Mouse (Mus musculus) gastrocnemius, postnatal 36 days (tissue): ENCODE data around the gene Vapa. TPM values are rescaled to one million over a fixed set of nuclear protein-coding genes. Genes with fewer than 3 reads are reported as not detected.
"Not testable (repeated sequence)": the region's sequence is repeated elsewhere in the genome, so short reads cannot be mapped to it uniquely, and the experiment has no call there.

Experiments
- DNase-seq, 2 experiments: peaks; one replicate each; pipeline ENCODE4 v3.0.0; 2022
- intact Hi-C: fragments of 180-260 bp; cut with DNase I; formaldehyde crosslinking; loops from one replicate; pipeline ENCODE4 v1.15.1; 2025
- total RNA-seq, 2 experiments: library from RNA; stranded (reverse); gene quantifications; 2 replicates each; pipeline ENCODE4 v1.2.3; 2021

The Vapa gene
- total RNA-seq, 2 experiments from 2014 or later: 125 to 128 TPM

- intact Hi-C loops: no loop called here
Observed at GRCm38 (mm10) chr17:65579766-65580165, 33.6 kb downstream of the Vapa start.

DNA sequence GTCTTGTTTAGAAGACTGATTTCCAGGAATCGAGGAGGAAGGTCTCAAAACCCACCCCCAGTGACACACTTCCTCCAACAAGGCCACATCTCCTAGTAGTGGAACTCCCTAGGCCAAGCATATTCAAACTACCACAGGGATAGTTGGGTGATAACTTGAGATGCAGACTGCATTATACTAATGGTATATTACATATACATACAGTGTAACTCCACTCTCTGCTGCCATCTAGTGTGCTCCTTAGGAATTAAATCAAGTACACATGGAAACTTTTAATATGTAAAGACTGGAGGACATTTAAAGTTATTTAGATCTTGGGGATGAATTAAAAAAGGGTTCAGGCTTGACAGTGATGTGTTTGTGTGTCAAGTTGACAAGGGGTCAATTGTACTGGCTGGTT, 38.0 kb downstream of the Vapa start:
- no peak for DNase-seq
- intact Hi-C loops: no loop called here

More at GRCm38 (mm10) chr17:65579766-65580165, 33.6 kb downstream of the Vapa start:
- no peak for DNase-seq

- intact Hi-C loops: no loop called here
- no peak for DNase-seq
Observed at GRCm38 (mm10) chr17:65574850-65575249, 38.5 kb downstream of the Vapa start.

- intact Hi-C loops: no loop called here
- DNase-seq: no peak
Observed at GRCm38 (mm10) chr17:65571866-65572265, 41.5 kb downstream of the Vapa start.

DNA sequence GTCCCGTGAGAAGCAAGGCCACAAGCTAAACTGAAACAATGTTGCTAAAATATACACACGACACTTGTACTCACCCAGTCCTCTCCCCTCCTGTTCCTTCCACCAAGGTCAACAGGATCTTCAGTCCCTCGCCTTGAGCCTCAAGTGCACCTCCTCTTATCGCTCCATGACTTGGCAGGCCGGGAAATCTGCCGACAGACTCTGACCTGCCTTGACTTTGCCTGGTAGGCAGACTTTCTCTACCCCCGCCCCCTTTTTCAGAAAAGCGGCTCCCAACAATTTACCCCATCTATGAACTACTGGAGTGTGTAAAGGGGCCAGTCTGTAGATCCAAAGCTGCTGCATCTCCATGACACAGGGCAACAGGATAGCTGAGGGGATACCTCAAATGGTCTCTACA, 41.9 kb downstream of the Vapa start:
- no peak for DNase-seq
- intact Hi-C loops: no loop called here

DNA sequence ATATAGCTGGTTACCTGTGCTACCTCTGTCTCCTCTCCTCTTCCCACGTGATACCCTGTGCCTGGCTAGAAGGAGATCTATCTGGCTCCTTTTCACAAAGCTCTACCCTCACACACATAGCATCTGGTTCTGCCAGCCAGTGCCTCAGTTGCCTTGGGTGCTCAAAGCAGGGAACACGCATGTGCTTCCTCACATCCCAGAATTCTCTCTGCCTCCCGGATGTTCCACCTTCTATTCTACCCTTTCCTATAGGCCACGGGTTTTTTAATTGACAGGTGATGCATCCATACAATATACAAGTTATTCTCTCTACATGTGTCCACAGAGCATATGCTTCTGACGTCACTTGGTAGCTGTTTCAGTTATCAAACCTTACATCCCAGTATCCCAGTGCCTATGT, 49.2 kb downstream of the Vapa start:
- DNase-seq: no peak
- intact Hi-C loops: no loop called here

DNA sequence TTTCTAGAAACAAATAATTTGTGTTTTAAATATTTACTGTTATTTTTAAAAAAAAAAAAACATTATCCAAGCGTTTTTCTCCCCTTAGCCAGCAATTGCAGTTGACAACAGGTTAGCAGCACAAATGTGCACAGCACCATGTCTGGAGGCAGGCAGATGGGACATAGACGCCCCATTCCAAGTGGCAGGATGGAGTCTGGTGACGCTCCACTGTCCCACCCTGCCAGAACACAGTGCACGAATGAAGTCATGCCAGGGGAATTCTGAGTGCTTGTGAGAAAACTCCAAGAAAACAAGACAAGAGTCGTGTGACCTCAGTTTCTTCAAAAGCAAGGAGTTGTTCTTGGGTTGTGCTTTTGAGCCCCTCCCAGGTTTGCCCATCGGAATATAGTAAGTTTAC, 50.0 kb downstream of the Vapa start:
- intact Hi-C loops: no loop called here
- no peak for DNase-seq

- peak in 1 of 2 experiments; percentile 42 for DNase-seq
- intact Hi-C loops: no loop called here
Observed at GRCm38 (mm10) chr17:65562761-65563160, 50.6 kb downstream of the Vapa start.

DNA sequence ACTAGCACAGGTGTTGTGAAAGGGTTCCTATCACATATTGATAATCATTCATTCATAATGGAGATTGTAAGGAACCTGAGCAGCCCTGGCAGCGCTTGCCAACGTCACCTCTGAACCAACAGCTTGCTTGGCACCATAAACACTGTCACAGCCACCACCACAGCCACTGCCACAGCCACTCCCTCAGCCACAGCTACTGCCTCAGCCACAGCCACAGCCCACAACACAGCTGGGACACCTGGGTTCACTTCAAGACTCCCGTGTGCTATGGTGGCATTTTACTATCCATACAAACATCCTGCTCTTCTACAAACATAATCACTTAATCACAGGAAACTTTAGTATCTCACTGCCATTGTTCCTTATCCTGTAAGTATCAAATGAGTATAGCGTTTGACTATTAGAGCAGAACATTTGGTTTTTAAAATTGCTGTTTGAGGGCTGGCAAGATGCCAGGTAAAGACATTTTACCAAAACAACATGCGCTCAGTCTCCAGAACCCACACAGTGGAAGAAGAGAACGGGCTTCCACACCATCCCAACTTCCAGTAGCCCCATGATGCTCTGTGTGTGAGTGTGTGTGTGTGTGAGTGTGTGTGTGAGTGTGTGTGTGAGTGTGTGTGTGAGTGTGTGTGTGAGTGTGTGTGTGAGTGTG, 51.9 kb downstream of the Vapa start:
- DNase-seq: no peak
- intact Hi-C loops: no loop called here

GRCm38 (mm10) chr17:65559273-65559672, 54.1 kb downstream of the Vapa start:
- intact Hi-C loops: no loop called here

DNA sequence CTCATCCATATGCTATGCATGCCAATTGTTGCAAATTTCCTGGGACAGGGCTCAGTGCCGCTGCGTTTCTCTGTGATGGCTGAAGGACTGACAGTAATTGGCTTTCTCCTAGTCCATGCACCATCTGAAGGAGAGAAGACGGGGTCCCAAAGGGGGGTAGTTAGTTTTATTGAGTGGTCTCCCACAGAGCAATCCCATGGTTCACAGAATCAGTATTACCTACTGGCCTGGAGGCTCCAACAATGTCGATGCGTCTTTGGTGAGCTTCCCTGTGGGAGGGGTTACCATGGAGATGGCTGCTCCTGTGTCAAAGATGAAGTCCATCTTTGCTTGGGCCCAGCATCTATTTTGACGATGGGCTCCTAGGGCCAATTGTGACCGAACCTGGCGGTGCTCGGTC, 54.6 kb downstream of the Vapa start:
- intact Hi-C loops: no loop called here
- no peak for DNase-seq

More at GRCm38 (mm10) chr17:65559273-65559672, 54.1 kb downstream of the Vapa start:
- no peak for DNase-seq

DNA sequence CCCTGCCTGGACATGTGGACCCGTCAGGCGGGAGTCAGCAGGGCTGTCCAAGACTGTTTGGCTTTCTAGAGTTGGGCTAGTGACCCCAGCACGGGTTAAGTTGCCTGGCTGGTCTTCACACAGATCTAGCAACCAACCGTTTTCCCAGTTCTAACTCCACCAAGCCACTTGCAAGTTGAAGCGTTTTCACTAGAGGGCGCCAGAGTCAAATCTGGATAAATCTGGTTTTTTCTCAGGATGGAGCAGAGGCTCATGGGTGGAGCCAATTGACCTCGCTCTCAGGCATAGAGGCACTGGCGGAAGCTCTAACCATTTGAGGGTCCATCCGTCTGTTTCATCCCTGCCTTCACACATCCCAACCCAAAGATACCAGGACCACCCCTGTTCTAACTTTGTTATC, 55.1 kb downstream of the Vapa start:
- intact Hi-C loops: no loop called here
- peak; percentile 39 to 57 for DNase-seq

DNA sequence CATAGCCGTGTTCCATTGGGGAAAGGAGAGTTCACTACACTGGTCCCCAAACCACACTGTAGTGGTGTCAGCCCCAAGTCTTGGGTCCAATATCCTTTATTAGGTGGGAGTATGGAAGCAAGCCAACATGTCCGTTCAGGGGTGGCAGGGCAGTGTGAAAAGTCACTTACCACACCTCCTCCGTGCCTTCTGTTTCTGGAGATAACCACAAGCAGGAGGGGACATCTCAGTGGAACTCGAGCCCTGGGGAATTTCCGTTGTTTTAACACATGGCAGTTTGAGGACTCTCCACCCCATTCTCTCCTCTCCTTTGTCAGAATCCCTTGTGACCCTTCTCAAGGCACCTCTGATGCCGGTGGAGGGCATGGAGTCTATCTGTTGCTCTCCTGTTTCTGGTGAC, 56.1 kb downstream of the Vapa start:
- DNase-seq: no peak
- intact Hi-C loops: no loop called here

- intact Hi-C loops: no loop called here
Observed at GRCm38 (mm10) chr17:65556798-65557197, 56.6 kb downstream of the Vapa start.

DNA sequence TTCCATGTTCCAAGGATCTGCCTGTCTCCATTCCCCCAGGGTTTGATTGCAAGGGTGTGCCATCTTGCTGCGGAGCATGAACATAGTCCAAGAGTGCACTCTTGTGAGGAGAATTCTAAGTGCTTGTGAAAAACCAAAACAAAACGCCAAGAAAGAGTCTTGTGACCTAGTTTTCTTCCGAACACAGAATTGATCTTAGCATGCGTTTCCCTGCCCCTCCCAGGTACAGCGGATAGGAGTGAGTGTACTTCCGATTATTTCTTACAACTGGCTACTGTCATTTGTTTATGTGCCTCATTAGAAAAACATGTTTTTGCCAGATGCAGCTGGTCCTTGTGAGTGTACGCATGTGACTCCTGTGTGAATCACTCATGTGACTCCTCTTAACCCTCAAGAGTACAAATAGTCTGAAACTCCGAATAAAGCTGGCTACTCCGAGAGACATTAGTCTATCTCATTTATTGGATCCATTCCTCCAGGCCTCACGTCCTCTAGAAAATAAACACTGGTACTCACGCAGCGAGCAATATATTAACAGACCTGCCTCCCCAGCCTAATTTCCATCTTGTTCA, 60.8 kb downstream of the Vapa start:
- no peak for DNase-seq
- intact Hi-C loops: no loop called here

More at GRCm38 (mm10) chr17:65556798-65557197, 56.6 kb downstream of the Vapa start:
- DNase-seq: no peak

- intact Hi-C loops: no loop called here
- DNase-seq: no peak
Observed at GRCm38 (mm10) chr17:65550357-65550756, 63.0 kb downstream of the Vapa start.

DNA sequence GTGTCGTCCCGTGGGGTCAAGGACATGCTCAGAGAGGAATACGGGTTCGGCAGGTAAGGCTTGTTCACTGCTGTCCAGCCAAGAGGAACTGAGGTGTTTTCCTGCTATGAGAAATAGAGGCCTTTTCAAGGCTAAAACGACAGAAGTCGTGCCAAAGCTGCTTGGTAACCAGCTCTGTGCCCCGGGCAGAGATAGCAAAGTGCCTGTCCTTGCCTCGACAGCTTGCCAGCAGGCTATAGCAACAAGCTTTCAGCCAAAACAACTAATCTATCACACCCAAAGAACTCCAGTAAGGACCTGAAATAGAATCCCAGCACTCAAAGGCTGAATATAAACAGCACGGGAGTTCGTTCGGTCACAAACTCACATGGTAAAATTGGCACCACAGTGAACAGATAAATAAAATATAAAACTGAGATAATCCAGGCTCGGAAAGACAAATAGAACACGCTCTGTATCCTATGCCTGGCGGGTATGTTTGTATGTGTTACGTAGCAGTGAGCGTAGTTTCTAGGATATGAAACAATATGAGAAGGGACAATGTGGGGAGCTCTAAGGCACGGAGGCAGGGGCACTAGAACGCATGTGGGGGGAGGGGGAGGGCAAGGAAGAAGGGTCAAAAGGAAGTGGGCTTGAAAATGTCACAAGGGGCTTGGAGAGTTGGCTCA, 64.5 kb downstream of the Vapa start:
- intact Hi-C loops: no loop called here
- DNase-seq: no peak

DNA sequence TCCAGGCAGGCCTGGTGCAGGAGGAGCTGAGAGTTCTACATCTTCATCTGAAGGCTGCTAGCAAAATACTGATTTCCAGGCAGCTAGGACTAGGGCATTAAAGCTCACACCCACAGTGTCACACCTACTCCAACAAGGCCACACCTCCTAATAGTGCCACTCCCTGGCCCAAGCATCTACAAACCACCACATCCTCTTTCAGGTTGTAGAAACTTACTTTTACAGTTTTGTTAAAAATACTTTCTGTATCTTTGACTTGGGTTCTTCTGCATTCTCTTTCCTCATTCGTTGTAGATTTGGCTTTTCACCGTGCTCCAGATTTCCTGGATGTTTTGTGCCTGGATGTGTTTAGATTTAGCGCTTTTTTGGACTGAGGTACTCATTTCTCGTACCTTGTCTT, 67.1 kb downstream of the Vapa start:
- DNase-seq, intact Hi-C loops: not testable (repeated sequence)

DNA sequence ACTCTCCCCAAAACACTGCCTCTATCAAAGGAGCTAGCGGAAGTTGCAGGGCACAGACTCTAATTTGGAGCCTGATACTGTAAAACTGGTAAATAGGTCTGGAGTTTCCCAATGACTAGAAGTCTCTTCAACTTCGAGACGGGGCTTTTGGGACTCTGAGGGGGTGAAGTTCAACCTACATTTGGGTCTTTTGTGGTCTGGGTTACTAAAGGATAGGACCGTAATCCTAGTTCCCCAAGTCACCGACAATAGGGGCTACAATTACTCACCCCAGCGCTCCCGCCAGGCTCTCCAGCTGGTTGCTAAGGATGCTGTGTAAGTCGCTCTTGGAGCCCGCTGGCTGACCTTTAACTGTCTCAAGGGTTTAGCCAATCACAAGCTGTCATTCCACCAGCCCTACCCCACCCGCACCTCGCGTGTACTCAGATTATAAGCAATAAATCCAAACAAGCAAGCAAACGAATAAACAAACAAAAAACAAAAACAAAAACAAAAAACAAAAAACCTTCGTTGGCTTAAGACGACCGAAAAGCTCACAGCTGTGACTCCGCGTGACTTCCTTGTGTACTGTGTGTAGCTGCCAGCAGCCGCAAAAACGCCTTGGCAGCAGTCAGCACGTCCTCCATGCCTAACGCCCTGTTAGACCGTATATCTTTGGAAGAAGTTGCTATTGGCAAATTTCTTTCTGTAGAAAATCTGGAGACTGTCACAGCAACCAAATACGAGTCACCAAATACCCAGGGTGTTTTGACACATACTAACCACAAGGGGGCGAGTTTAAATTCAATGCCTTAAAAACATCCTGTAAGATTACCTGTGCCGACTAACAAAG, 72.7 kb downstream of the Vapa start, which contains the start of gene Tmem232:
Gene Tmem232 (minus strand): TSS at position 342 of the 832 bp plus-strand sequence.
- intact Hi-C loops: no loop called here
- DNase-seq: peak in 1 of 2 experiments; percentile 28

DNA sequence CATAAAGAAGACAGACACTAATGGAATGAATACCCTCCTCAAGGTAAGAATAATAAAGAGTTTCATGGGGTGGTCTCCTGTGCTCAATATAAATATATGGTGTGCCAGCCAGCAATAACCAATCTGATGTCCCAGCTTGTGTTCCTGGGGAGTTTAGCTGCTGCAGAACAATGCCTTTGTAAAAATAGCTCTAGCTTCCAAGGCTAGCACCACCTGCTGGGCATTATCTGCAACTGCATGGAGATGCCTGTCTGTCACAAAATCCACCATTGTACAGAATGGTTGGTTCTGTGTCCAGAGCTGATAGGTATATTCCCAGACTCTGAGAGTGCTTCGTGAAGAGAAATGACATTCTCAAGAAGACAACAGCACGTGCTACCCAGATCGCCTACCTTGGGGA, 77.2 kb downstream of the Vapa start:
- intact Hi-C loops: no loop called here
- no peak for DNase-seq

GRCm38 (mm10) chr17:65532381-65532780, 81.0 kb downstream of the Vapa start:
- DNase-seq, intact Hi-C loops: not testable (repeated sequence)
